Mouse (Mus musculus): ENCODE measurements around the gene Ttl.

The Ttl gene

GRCm38 (mm10) chr2:129061456-129062059, 4.2 kb upstream of the Ttl start:
- H3K9me3 ChIP-seq (ENCODE audit: low read length): no peaks in the 10 kb centered on the region
- H3K27me3 ChIP-seq (ENCODE audit: insufficient read depth, low read length): no peaks in the 10 kb centered on the region
- peaks cover 49% of the 10 kb centered on the region for H3K4me1 ChIP-seq (replicated peaks; ENCODE audit: low read depth, low read length)

GRCm38 (mm10) chr2:129066326-129066725, 584 bp downstream of the Ttl start:
- no peak for TF ChIP-seq NANOG (IDR thresholded peaks at IDR 0.05; ENCODE audit: borderline replicate concordance, low read length)
- no peak for TF ChIP-seq POU5F1 (IDR thresholded peaks at IDR 0.05; ENCODE audit: borderline replicate concordance, low read length)
- no peak for TF ChIP-seq CTCF (conservative IDR thresholded peaks at IDR 0.05; ENCODE audit: low read length)
- H3K9me3 ChIP-seq (ENCODE audit: low read length): peaks cover 6% of the 10 kb centered on the region
- H3K27me3 ChIP-seq (ENCODE audit: insufficient read depth, low read length): no peaks in the 10 kb centered on the region
- H3K4me1 ChIP-seq (replicated peaks; ENCODE audit: low read depth, low read length): peaks cover 37% of the 10 kb centered on the region
- H3K4me3 ChIP-seq (replicated peaks; ENCODE audit: low read length): peak overlapping the region; percentile 94
- H3K36me3 ChIP-seq (ENCODE audit: insufficient read depth, low read length): 0 out of 2 replicates have a peak, but pooled peaks cover 3% of the 10 kb centered on the region

More at GRCm38 (mm10) chr2:129061456-129062059, 4.2 kb upstream of the Ttl start:
- Histone ChIP-seq H3K4me3 (replicated peaks; ENCODE audit: low read length) (no peak overlapping the region), H3K36me3 (ENCODE audit: insufficient read depth, low read length) (no peaks in the 10 kb centered on the region)
- TF ChIP-seq NANOG (IDR thresholded peaks at IDR 0.05; ENCODE audit: borderline replicate concordance, low read length) (no peak; the same call in 1 of the 2 replicates), CTCF (conservative IDR thresholded peaks at IDR 0.05; ENCODE audit: low read length) (no peak), POU5F1 (IDR thresholded peaks at IDR 0.05; ENCODE audit: borderline replicate concordance, low read length) (no peak)

GRCm38 (mm10) chr2:129070296-129070695, 4.6 kb downstream of the Ttl start:
- Histone ChIP-seq H3K27me3 (ENCODE audit: insufficient read depth, low read length) (no peaks in the 10 kb centered on the region), H3K9me3 (ENCODE audit: low read length) (peaks cover 6% of the 10 kb centered on the region), H3K4me3 (replicated peaks; ENCODE audit: low read length) (no peak overlapping the region), H3K4me1 (replicated peaks; ENCODE audit: low read depth, low read length) (peaks cover 16% of the 10 kb centered on the region), H3K36me3 (ENCODE audit: insufficient read depth, low read length) (0 out of 2 replicates have a peak, but pooled peaks cover 3% of the 10 kb centered on the region)
- no peak for TF ChIP-seq POU5F1 (IDR thresholded peaks at IDR 0.05; ENCODE audit: borderline replicate concordance, low read length)
- no peak for TF ChIP-seq NANOG (IDR thresholded peaks at IDR 0.05; ENCODE audit: borderline replicate concordance, low read length)
- TF ChIP-seq CTCF (conservative IDR thresholded peaks at IDR 0.05; ENCODE audit: low read length): no peak

- no peaks in the 10 kb centered on the region for H3K27me3 ChIP-seq (ENCODE audit: insufficient read depth, low read length)
- TF ChIP-seq CTCF (conservative IDR thresholded peaks at IDR 0.05; ENCODE audit: low read length): peak; percentile 66
- TF ChIP-seq POU5F1 (IDR thresholded peaks at IDR 0.05; ENCODE audit: borderline replicate concordance, low read length): no peak
Observed at GRCm38 (mm10) chr2:129078313-129078712, 12.6 kb downstream of the Ttl start.

GRCm38 (mm10) chr2:129079194-129079593, 13.5 kb downstream of the Ttl start:
- Histone ChIP-seq H3K9me3 (ENCODE audit: low read length) (no peaks in the 10 kb centered on the region), H3K4me3 (replicated peaks; ENCODE audit: low read length) (no peak overlapping the region), H3K27me3 (ENCODE audit: insufficient read depth, low read length) (no peaks in the 10 kb centered on the region), H3K4me1 (replicated peaks; ENCODE audit: low read depth, low read length) (no peaks in the 10 kb centered on the region), H3K36me3 (ENCODE audit: insufficient read depth, low read length) (peaks cover 51% of the 10 kb centered on the region)
- TF ChIP-seq CTCF (conservative IDR thresholded peaks at IDR 0.05; ENCODE audit: low read length) (no peak), POU5F1 (IDR thresholded peaks at IDR 0.05; ENCODE audit: borderline replicate concordance, low read length) (no peak)

More at GRCm38 (mm10) chr2:129078313-129078712, 12.6 kb downstream of the Ttl start:
- H3K36me3 ChIP-seq (ENCODE audit: insufficient read depth, low read length): peaks cover 50% of the 10 kb centered on the region
- H3K4me1 ChIP-seq (replicated peaks; ENCODE audit: low read depth, low read length): no peaks in the 10 kb centered on the region
- no peak overlapping the region for H3K4me3 ChIP-seq (replicated peaks; ENCODE audit: low read length)
- no peaks in the 10 kb centered on the region for H3K9me3 ChIP-seq (ENCODE audit: low read length)

GRCm38 (mm10) chr2:129081097-129081496, 15.4 kb downstream of the Ttl start:
- Histone ChIP-seq H3K4me3 (replicated peaks; ENCODE audit: low read length) (no peak overlapping the region), H3K27me3 (ENCODE audit: insufficient read depth, low read length) (no peaks in the 10 kb centered on the region), H3K4me1 (replicated peaks; ENCODE audit: low read depth, low read length) (no peaks in the 10 kb centered on the region), H3K9me3 (ENCODE audit: low read length) (peaks cover 12% of the 10 kb centered on the region), H3K36me3 (ENCODE audit: insufficient read depth, low read length) (peaks cover 68% of the 10 kb centered on the region)
- TF ChIP-seq POU5F1 (IDR thresholded peaks at IDR 0.05; ENCODE audit: borderline replicate concordance, low read length) (no peak), CTCF (conservative IDR thresholded peaks at IDR 0.05; ENCODE audit: low read length) (no peak; the same call in 1 of the 2 replicates), NANOG (IDR thresholded peaks at IDR 0.05; ENCODE audit: borderline replicate concordance, low read length) (no peak)

- TF ChIP-seq POU5F1 (IDR thresholded peaks at IDR 0.05; ENCODE audit: borderline replicate concordance, low read length): no peak
- TF ChIP-seq CTCF (conservative IDR thresholded peaks at IDR 0.05; ENCODE audit: low read length): no peak
- TF ChIP-seq NANOG (IDR thresholded peaks at IDR 0.05; ENCODE audit: borderline replicate concordance, low read length): no peak
- peaks cover 21% of the 10 kb centered on the region for H3K9me3 ChIP-seq (ENCODE audit: low read length)
- no peaks in the 10 kb centered on the region for H3K4me1 ChIP-seq (replicated peaks; ENCODE audit: low read depth, low read length)
- no peaks in the 10 kb centered on the region for H3K27me3 ChIP-seq (ENCODE audit: insufficient read depth, low read length)
- H3K36me3 ChIP-seq (ENCODE audit: insufficient read depth, low read length): peaks cover 67% of the 10 kb centered on the region
- H3K4me3 ChIP-seq (replicated peaks; ENCODE audit: low read length): no peak overlapping the region
Observed at GRCm38 (mm10) chr2:129083514-129083913, 17.8 kb downstream of the Ttl start.

- TF ChIP-seq CTCF (conservative IDR thresholded peaks at IDR 0.05; ENCODE audit: low read length) (peak; percentile 82), NANOG (IDR thresholded peaks at IDR 0.05; ENCODE audit: borderline replicate concordance, low read length) (no peak)
- Histone ChIP-seq H3K27me3 (ENCODE audit: insufficient read depth, low read length) (no peaks in the 10 kb centered on the region), H3K4me1 (replicated peaks; ENCODE audit: low read depth, low read length) (no peaks in the 10 kb centered on the region), H3K36me3 (ENCODE audit: insufficient read depth, low read length) (peaks cover 68% of the 10 kb centered on the region), H3K9me3 (ENCODE audit: low read length) (peaks cover 21% of the 10 kb centered on the region), H3K4me3 (replicated peaks; ENCODE audit: low read length) (no peak overlapping the region)
Observed at GRCm38 (mm10) chr2:129084959-129085358, 19.2 kb downstream of the Ttl start.

GRCm38 (mm10) chr2:129087520-129087919, 21.8 kb downstream of the Ttl start:
- Histone ChIP-seq H3K4me3 (replicated peaks; ENCODE audit: low read length) (no peak overlapping the region), H3K36me3 (ENCODE audit: insufficient read depth, low read length) (peaks cover 69% of the 10 kb centered on the region), H3K4me1 (replicated peaks; ENCODE audit: low read depth, low read length) (peaks cover 12% of the 10 kb centered on the region), H3K27me3 (ENCODE audit: insufficient read depth, low read length) (no peaks in the 10 kb centered on the region), H3K9me3 (ENCODE audit: low read length) (peaks cover 21% of the 10 kb centered on the region)
- no peak for TF ChIP-seq NANOG (IDR thresholded peaks at IDR 0.05; ENCODE audit: borderline replicate concordance, low read length)
- TF ChIP-seq CTCF (conservative IDR thresholded peaks at IDR 0.05; ENCODE audit: low read length): no peak
- TF ChIP-seq POU5F1 (IDR thresholded peaks at IDR 0.05; ENCODE audit: borderline replicate concordance, low read length): no peak
